7 mouse cellular contexts compared by ENCODE assay signal in genomic region chr2:32153041-32153790, GRCm38 (mm10). TPM values are rescaled to one million over a fixed set of nuclear protein-coding genes. Genes with fewer than 3 reads are reported as not detected.
DNase-seq lines count a peak whose midpoint lies in the region; ATAC-seq and TF ChIP-seq lines count a peak whose summit lies in the region.

No protein-coding gene starts in this region.

- POLR2A ChIA-PET in Patski (lab: Charles Lee): interaction anchor here (0.5 kb wide), 1 partner anchor 20 kb away, joined by 5 read pairs; no protein-coding TSS in a partner anchor

- peak overlapping the region; percentile 100 for H3K9ac ChIP-seq in ES-Bruce4 (ENCODE audit: low read depth, poor library complexity, severe bottlenecking)
- H3K9ac ChIP-seq in forebrain, embryonic 16.5 days (replicated peaks; ENCODE audit: low read depth, low read length): peak overlapping the region; percentile 99
- H3K9ac ChIP-seq in kidney, embryonic 14.5 days (ENCODE audit: low read depth, low read length): peak overlapping the region; percentile 99

- in situ Hi-C loops in Patski (cut with MboI; ENCODE audit: low pct_unique_long_range_greater_than_20kb): no loop called here

- no peaks in the 10 kb centered on the region for H3K9me3 ChIP-seq in ES-Bruce4 (replicated peaks; ENCODE audit: control insufficient read depth, insufficient read depth, low read length, poor library complexity, severe bottlenecking)
- H3K9me3 ChIP-seq in forebrain, embryonic 16.5 days (ENCODE audit: control insufficient read depth, low read length): no peaks in the 10 kb centered on the region
- H3K9me3 ChIP-seq in kidney, embryonic 14.5 days (ENCODE audit: control insufficient read depth, low read length): no peaks in the 10 kb centered on the region

- peaks cover 7% of the 10 kb centered on the region for H3K4me1 ChIP-seq in ES-Bruce4 (ENCODE audit: control insufficient read depth, insufficient read depth, low read length)
- peaks cover 68% of the 10 kb centered on the region for H3K4me1 ChIP-seq in forebrain, embryonic 16.5 days (replicated peaks; ENCODE audit: control insufficient read depth, insufficient read depth, low read length)
- peaks cover 52% of the 10 kb centered on the region for H3K4me1 ChIP-seq in kidney, embryonic 14.5 days (ENCODE audit: control insufficient read depth, insufficient read depth, low read length)

- peak overlapping the region; percentile 78 for H3K27ac ChIP-seq in ES-Bruce4 (ENCODE audit: insufficient read depth, low read length)
- no peak overlapping the region; the same call in none of the 2 replicates for H3K27ac ChIP-seq in forebrain, embryonic 16.5 days (ENCODE audit: low read length)
- H3K27ac ChIP-seq in kidney, embryonic 14.5 days (ENCODE audit: low read depth, low read length): peak overlapping the region; percentile 97; the same call in 1 of the 2 replicates

- TF ChIP-seq EP300 in ES-Bruce4 (IDR thresholded peaks at IDR 0.05; ENCODE audit: insufficient read depth, low read depth, low read length): no peak

- DNase-seq in Patski (ENCODE audit: low read depth, low spot score): no peak
- peak; percentile 71 for DNase-seq in lung, postnatal 10 days
- DNase-seq in right cerebral cortex, postnatal 36 days (ENCODE audit: low spot score in 2 of 2): no peak
- no peak for DNase-seq in testis, postnatal 14 days (ENCODE audit: low spot score)

- H3K27me3 ChIP-seq in ES-Bruce4 (ENCODE audit: control insufficient read depth, insufficient read depth, low read length, poor library complexity, severe bottlenecking): no peaks in the 10 kb centered on the region
- no peaks in the 10 kb centered on the region for H3K27me3 ChIP-seq in Patski
- no peaks in the 10 kb centered on the region for H3K27me3 ChIP-seq in forebrain, embryonic 16.5 days (replicated peaks; ENCODE audit: control insufficient read depth, insufficient read depth, low read length)
- no peaks in the 10 kb centered on the region for H3K27me3 ChIP-seq in kidney, embryonic 14.5 days (ENCODE audit: control insufficient read depth, insufficient read depth, low read length)

- H3K36me3 ChIP-seq in ES-Bruce4 (ENCODE audit: control insufficient read depth, insufficient read depth, low read length, poor library complexity, severe bottlenecking): no peaks in the 10 kb centered on the region
- no peaks in the 10 kb centered on the region for H3K36me3 ChIP-seq in forebrain, embryonic 16.5 days (ENCODE audit: control insufficient read depth, insufficient read depth)
- no peaks in the 10 kb centered on the region for H3K36me3 ChIP-seq in kidney, embryonic 14.5 days (ENCODE audit: control insufficient read depth, insufficient read depth, low read length)

- CTCF ChIA-PET in Patski (lab: Charles Lee): interaction anchor here (0.9 kb wide), 1 partner anchor 84 kb away, joined by 3 read pairs; the partner anchor contains the start of gene Pomt1

- peak; percentile 23 for ATAC-seq in Patski
- ATAC-seq in forebrain, embryonic 16.5 days: no peak
- ATAC-seq in kidney, embryonic 14.5 days (ENCODE audit: low FRiP score, low TSS enrichment): 0 out of 2 replicates have a peak, but pooled peaks have one; percentile 8

- H3K4me3 ChIP-seq in ES-Bruce4 (ENCODE audit: low read depth, low read length): peak overlapping the region; percentile 78
- H3K4me3 ChIP-seq in forebrain, embryonic 16.5 days (replicated peaks; ENCODE audit: low read length): peak overlapping the region; percentile 84
- H3K4me3 ChIP-seq in kidney, embryonic 14.5 days (ENCODE audit: low read length): peak overlapping the region; percentile 87

- no peak for TF ChIP-seq CTCF in ES-Bruce4 (IDR thresholded peaks at IDR 0.05; ENCODE audit: low read depth, low read length)
- TF ChIP-seq CTCF in Patski (IDR thresholded peaks at IDR 0.05): no peak

- no peak for TF ChIP-seq POLR2A in ES-Bruce4 (IDR thresholded peaks at IDR 0.05; ENCODE audit: insufficient read depth, low read length)

- peak overlapping the region; percentile 97 for H3K4me2 ChIP-seq in forebrain, embryonic 16.5 days (ENCODE audit: low read length)
- peak overlapping the region; percentile 64 for H3K4me2 ChIP-seq in kidney, embryonic 14.5 days (replicated peaks; ENCODE audit: low read depth, low read length)

- 3% methylated on average over 13 of the region's 13 CpGs for WGBS in forebrain, embryonic 16.5 days
- WGBS in kidney, embryonic 14.5 days: 6% methylated on average over 13 of the region's 13 CpGs

RNA-seq across cellular contexts. Expression of gene Prrc2b, which starts 2.3 kb away (rescaled TPM):
- polyA plus RNA-seq in ES-Bruce4 (2011; ENCODE audit: insufficient read depth, insufficient read length, low read depth, missing spikeins): 106 and 112 TPM in 2 replicates
- 81.9 TPM for polyA plus RNA-seq in Patski (2021)
- 75.5 and 84.7 TPM in 2 replicates for polyA plus RNA-seq in forebrain, embryonic 16.5 days (2015; fragmentation: Nextera tagmentation; extraction: Ambion mirVana)
- polyA plus RNA-seq in kidney, embryonic 14.5 days (2014; fragmentation: Nextera tagmentation; extraction: Ambion mirVana): 65.8 and 73.1 TPM in 2 replicates

RNA-seq across cellular contexts. Expression of gene Plpp7, which starts 57.9 kb away (rescaled TPM):
- polyA plus RNA-seq in ES-Bruce4 (2011; ENCODE audit: insufficient read depth, insufficient read length, low read depth, missing spikeins): 1.2 TPM in 1 of 2 replicates, not detected in the other
- 0.05 TPM for polyA plus RNA-seq in Patski (2021)
- 19.6 and 20.6 TPM in 2 replicates for polyA plus RNA-seq in forebrain, embryonic 16.5 days (2015; fragmentation: Nextera tagmentation; extraction: Ambion mirVana)
- polyA plus RNA-seq in kidney, embryonic 14.5 days (2014; fragmentation: Nextera tagmentation; extraction: Ambion mirVana): 4.0 and 5.5 TPM in 2 replicates
